Mouse (Mus musculus): ENCODE data around the gene Hspbap1. TPM values are rescaled to one million over a fixed set of nuclear protein-coding genes. Genes with fewer than 3 reads are reported as not detected.
A peak's percentile ranks its signal among the peaks of the same experiment; 100 is the strongest.

Gene Hspbap1
- 6.3 and 6.7 TPM in 2 replicates for polyA plus RNA-seq (2012; rRNA removed)

DNA sequence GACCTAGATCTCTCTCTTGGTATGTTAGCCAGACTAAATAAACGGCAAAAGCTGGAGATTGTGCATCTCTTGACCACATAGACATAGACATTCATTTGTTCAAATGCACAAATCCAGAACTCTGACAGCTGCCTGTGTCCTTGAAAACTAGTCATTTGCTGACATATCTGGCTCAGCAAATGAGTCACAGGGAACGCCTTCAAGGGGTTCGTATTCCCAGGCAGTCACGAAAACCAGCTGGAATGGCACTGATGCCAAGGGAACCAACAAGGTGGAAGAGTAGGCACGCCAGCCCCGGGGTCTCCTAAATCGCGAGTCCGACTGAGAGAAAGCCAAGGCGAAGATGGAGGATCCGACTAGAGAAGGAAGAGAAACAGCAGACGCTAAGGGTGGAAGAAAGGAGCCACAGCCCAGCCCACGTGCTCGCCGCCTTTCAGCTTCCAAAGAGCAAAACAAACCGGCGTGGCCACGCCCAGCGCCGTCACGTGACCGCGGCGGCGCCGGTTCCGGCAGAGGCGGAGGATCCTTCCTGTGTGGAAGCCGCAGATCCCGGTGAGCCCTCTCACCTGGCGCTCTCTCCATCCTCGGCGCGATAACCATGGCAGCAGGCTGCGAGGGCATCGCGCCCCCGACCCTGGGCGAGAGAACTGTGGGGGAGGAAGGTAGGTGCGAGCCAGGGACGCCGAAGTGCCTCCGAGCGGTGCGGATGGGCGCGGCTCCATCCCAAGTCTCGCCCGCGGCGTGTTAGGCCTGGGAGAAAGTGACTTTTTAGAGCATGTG, at the start of gene Hspbap1:
Gene Hspbap1 (plus strand): TSS at position 498 of the 780 bp plus-strand sequence.
- Histone ChIP-seq H3K4me1 (ENCODE audit: control insufficient read depth, insufficient read depth, insufficient read length) (peaks cover 8% of the 10 kb centered on the region), H3K4me3 (ENCODE audit: extremely low read depth, insufficient read depth, insufficient read length) (peak within 1 kb of the TSS; percentile 99), H3K36me3 (ENCODE audit: control insufficient read depth, insufficient read depth, low read length) (no peaks in the 10 kb centered on the region; the same call in 1 of the 2 replicates), H3K27me3 (ENCODE audit: control insufficient read depth, insufficient read depth, low read length) (no peaks in the 10 kb centered on the region), H3K27ac (ENCODE audit: insufficient read depth, low read length) (peak within 1 kb of the TSS; percentile 82)
- DNase-seq (ENCODE audit: low read depth in 1 of 2, low spot score in 2 of 2) = peak; percentile 73 to 89
- peak; percentile 34; the same call in 1 of the 2 replicates for TF ChIP-seq POLR2A (IDR thresholded peaks at IDR 0.05; ENCODE audit: low read depth, low read length)
- no peak for TF ChIP-seq CTCF (IDR thresholded peaks at IDR 0.05; ENCODE audit: extremely low read depth, insufficient read depth, insufficient read length, insufficient replicate concordance)
- WGBS = under 1% methylated on average over 51 of the region's 51 CpGs

DNA sequence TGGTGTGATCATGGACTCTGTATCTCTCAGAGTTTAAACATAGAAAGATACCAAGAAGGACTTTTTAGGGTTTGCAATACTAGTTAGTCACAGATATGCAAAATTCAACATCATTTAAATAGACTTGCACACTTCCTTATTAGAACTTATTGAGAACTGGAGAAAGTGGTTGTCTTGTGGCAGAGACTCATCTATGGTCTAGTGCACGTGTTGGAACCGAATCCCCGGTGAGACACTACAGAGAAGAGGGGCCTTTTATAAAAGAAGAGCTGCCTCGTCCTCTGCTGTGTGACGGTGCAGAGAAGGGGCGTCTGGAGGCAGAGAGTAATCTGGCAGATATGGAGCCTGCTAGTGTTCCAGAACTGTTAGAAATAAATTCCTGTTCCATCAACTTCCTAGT, 45.6 kb upstream of the Hspbap1 start:
- Histone ChIP-seq H3K4me1 (ENCODE audit: control insufficient read depth, insufficient read depth, insufficient read length) (no peaks in the 10 kb centered on the region), H3K27me3 (ENCODE audit: control insufficient read depth, insufficient read depth, low read length) (no peaks in the 10 kb centered on the region), H3K4me3 (ENCODE audit: extremely low read depth, insufficient read depth, insufficient read length) (no peak overlapping the region), H3K36me3 (ENCODE audit: control insufficient read depth, insufficient read depth, low read length) (peaks cover 7% of the 10 kb centered on the region), H3K27ac (ENCODE audit: insufficient read depth, low read length) (no peak overlapping the region)
- TF ChIP-seq CTCF (IDR thresholded peaks at IDR 0.05; ENCODE audit: extremely low read depth, insufficient read depth, insufficient read length, insufficient replicate concordance) (no peak), POLR2A (IDR thresholded peaks at IDR 0.05; ENCODE audit: low read depth, low read length) (no peak)
- DNase-seq (ENCODE audit: low read depth in 1 of 2, low spot score in 2 of 2) = no peak
- 65% methylated on average over 6 of the region's 6 CpGs for WGBS

DNA sequence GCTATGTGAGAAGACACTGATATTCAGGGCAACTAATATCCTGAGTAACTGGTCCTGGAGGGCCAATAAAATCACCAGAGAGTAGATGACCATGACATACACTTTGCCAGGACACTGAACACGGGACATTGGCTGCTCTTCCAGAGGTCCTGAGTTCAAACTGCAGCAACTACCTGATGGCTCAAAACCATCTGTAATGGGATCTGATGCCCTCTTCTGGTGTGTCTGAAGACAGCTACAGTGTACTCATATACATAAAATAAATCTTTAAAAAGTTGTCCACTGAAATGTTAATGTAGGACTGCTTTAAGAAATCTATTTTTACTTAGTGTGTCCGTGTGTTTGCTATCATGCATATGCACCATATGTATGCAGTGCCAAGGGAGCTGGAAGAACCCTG, 43.6 kb upstream of the Hspbap1 start:
- TF ChIP-seq POLR2A (IDR thresholded peaks at IDR 0.05; ENCODE audit: low read depth, low read length) (no peak), CTCF (IDR thresholded peaks at IDR 0.05; ENCODE audit: extremely low read depth, insufficient read depth, insufficient read length, insufficient replicate concordance) (no peak)
- H3K4me3 ChIP-seq (ENCODE audit: extremely low read depth, insufficient read depth, insufficient read length) = no peak overlapping the region
- no peaks in the 10 kb centered on the region for H3K27me3 ChIP-seq (ENCODE audit: control insufficient read depth, insufficient read depth, low read length)
- H3K27ac ChIP-seq (ENCODE audit: insufficient read depth, low read length) = no peak overlapping the region
- no peaks in the 10 kb centered on the region for H3K4me1 ChIP-seq (ENCODE audit: control insufficient read depth, insufficient read depth, insufficient read length)
- 87% methylated on average over 2 of the region's 2 CpGs for WGBS
- no peak for DNase-seq (ENCODE audit: low read depth in 1 of 2, low spot score in 2 of 2)
- H3K36me3 ChIP-seq (ENCODE audit: control insufficient read depth, insufficient read depth, low read length) = peaks cover 5% of the 10 kb centered on the region; the same call in 1 of the 2 replicates

DNA sequence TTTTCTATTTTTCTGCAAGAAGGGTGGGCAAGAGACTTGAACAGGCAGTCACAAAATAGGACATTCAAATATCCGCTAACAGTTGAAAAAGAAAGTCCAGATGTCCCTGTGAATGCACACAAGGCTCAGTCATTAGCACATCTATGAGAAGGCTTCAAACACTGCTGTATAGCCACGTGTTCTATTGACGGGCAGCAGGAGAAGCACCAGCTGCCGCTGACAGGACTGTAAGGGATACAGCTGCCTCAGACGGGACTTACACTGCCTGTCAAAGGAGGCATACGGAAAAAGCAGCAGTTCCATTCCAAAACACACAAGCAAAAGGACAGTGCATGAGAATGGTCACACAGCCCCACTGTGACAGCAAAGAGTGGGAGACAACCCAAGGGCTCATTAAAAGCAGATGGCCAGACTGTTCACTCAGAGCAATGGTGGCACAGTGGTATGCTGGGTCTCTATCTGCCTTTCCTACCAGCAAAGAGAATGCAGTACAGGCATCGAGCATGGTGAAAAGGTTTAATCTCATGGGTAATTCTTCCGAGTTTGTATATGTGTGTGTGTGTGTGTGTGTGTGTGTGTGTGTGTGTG, 40.9 kb upstream of the Hspbap1 start:
- WGBS = 91% methylated on average over 8 of the region's 8 CpGs
- no peak for DNase-seq (ENCODE audit: low read depth in 1 of 2, low spot score in 2 of 2)
- H3K36me3 ChIP-seq (ENCODE audit: control insufficient read depth, insufficient read depth, low read length) = peaks cover 1% of the 10 kb centered on the region; the same call in 1 of the 2 replicates
- H3K27ac ChIP-seq (ENCODE audit: insufficient read depth, low read length) = no peak overlapping the region
- H3K27me3 ChIP-seq (ENCODE audit: control insufficient read depth, insufficient read depth, low read length) = no peaks in the 10 kb centered on the region
- TF ChIP-seq POLR2A (IDR thresholded peaks at IDR 0.05; ENCODE audit: low read depth, low read length) (no peak), CTCF (IDR thresholded peaks at IDR 0.05; ENCODE audit: extremely low read depth, insufficient read depth, insufficient read length, insufficient replicate concordance) (no peak)
- H3K4me1 ChIP-seq (ENCODE audit: control insufficient read depth, insufficient read depth, insufficient read length) = no peaks in the 10 kb centered on the region
- no peak overlapping the region for H3K4me3 ChIP-seq (ENCODE audit: extremely low read depth, insufficient read depth, insufficient read length)

DNA sequence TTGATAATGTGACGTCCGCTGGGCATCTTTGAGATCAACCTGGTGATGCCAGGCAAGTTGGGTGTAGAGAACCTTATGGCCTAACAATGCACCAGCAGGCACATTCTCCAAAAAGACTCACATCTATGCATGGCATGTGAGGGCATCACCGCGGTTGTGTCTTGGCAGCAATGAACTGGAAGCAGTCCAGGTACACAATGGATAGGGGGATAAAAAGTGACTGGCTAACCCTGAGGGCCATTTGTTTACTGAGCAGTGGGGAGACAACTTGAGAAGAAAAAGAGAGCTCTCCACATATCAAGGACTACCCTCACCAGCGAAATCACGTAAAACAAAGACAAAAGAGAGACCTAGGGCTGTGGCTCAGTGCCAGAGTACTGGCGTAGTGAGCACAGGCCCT, 38.1 kb upstream of the Hspbap1 start:
- TF ChIP-seq CTCF (IDR thresholded peaks at IDR 0.05; ENCODE audit: extremely low read depth, insufficient read depth, insufficient read length, insufficient replicate concordance) (no peak), POLR2A (IDR thresholded peaks at IDR 0.05; ENCODE audit: low read depth, low read length) (no peak)
- no peak for DNase-seq (ENCODE audit: low read depth in 1 of 2, low spot score in 2 of 2)
- WGBS = 94% methylated on average over 7 of the region's 7 CpGs
- Histone ChIP-seq H3K4me1 (ENCODE audit: control insufficient read depth, insufficient read depth, insufficient read length) (no peaks in the 10 kb centered on the region), H3K27me3 (ENCODE audit: control insufficient read depth, insufficient read depth, low read length) (no peaks in the 10 kb centered on the region), H3K27ac (ENCODE audit: insufficient read depth, low read length) (no peak overlapping the region), H3K36me3 (ENCODE audit: control insufficient read depth, insufficient read depth, low read length) (no peaks in the 10 kb centered on the region; the same call in 1 of the 2 replicates), H3K4me3 (ENCODE audit: extremely low read depth, insufficient read depth, insufficient read length) (no peak overlapping the region)

DNA sequence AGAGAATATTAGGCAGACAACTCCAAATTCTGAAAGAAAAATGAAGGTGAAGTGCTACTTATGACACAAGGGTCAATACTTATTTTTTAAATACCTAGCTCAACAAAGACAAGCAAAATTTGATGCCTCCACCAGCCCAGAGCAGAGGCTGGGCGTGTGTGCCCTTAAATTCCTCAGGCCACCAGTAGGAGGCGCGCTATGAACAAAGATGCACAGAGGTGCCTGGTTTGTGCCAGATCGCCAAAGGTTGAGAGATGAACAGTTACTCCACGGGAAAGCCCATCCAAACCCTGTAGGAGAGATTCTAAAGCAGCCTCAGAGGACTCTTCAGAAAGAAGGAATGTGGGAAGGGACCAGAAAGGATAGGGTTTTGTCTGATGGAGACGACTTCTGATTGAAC, 36.1 kb upstream of the Hspbap1 start:
- WGBS = 15% methylated on average over 6 of the region's 6 CpGs
- H3K4me3 ChIP-seq (ENCODE audit: extremely low read depth, insufficient read depth, insufficient read length) = no peak overlapping the region
- no peaks in the 10 kb centered on the region; the same call in 1 of the 2 replicates for H3K36me3 ChIP-seq (ENCODE audit: control insufficient read depth, insufficient read depth, low read length)
- H3K4me1 ChIP-seq (ENCODE audit: control insufficient read depth, insufficient read depth, insufficient read length) = no peaks in the 10 kb centered on the region
- no peak overlapping the region for H3K27ac ChIP-seq (ENCODE audit: insufficient read depth, low read length)
- H3K27me3 ChIP-seq (ENCODE audit: control insufficient read depth, insufficient read depth, low read length) = no peaks in the 10 kb centered on the region
- TF ChIP-seq POLR2A (IDR thresholded peaks at IDR 0.05; ENCODE audit: low read depth, low read length) (no peak), CTCF (IDR thresholded peaks at IDR 0.05; ENCODE audit: extremely low read depth, insufficient read depth, insufficient read length, insufficient replicate concordance) (peak; percentile 95)
- DNase-seq (ENCODE audit: low read depth in 1 of 2, low spot score in 2 of 2) = peak; percentile 28 to 69

Data from spleen, adult 2 months (tissue).